Mouse (Mus musculus) brain, embryonic 14.5 days (tissue): ENCODE measurements around the gene Nrm. TPM values are rescaled to one million over a fixed set of nuclear protein-coding genes. Genes with fewer than 3 reads are reported as not detected.

Experiments
- DNase-seq: peaks from one replicate; pipeline ENCODE4 v3.0.0-alpha.2; 2011; ENCODE audit warnings: low read depth
- CTCF ChIP-seq: fragments of 200-500 bp; IDR thresholded peaks from 2 replicates; pipeline ENCODE4 v1.5.1; 2012; ENCODE audit warnings: inconsistent platforms, mild to moderate bottlenecking, moderate library complexity, borderline replicate concordance; ENCODE audit not compliant: insufficient read depth, insufficient read length; ENCODE audit errors: extremely low read depth
- POLR2A ChIP-seq: fragments of 200-500 bp; IDR thresholded peaks from 2 replicates; pipeline ENCODE4 v1.6.1; 2012; ENCODE audit warnings: mild to moderate bottlenecking, inconsistent platforms, borderline replicate concordance; ENCODE audit not compliant: poor library complexity, insufficient read depth, insufficient read length, severe bottlenecking; ENCODE audit errors: extremely low read depth
- polyA plus RNA-seq: library from polyadenylated mRNA; depleted of rRNA; stranded (reverse); fragments of >200 nt; gene quantifications from 2 replicates; pipeline ENCODE4 v1.2.3, GENCODE M21; 2012; rRNA removed

The Nrm gene
- polyA plus RNA-seq, 1 experiment: 26.9 TPM

DNA sequence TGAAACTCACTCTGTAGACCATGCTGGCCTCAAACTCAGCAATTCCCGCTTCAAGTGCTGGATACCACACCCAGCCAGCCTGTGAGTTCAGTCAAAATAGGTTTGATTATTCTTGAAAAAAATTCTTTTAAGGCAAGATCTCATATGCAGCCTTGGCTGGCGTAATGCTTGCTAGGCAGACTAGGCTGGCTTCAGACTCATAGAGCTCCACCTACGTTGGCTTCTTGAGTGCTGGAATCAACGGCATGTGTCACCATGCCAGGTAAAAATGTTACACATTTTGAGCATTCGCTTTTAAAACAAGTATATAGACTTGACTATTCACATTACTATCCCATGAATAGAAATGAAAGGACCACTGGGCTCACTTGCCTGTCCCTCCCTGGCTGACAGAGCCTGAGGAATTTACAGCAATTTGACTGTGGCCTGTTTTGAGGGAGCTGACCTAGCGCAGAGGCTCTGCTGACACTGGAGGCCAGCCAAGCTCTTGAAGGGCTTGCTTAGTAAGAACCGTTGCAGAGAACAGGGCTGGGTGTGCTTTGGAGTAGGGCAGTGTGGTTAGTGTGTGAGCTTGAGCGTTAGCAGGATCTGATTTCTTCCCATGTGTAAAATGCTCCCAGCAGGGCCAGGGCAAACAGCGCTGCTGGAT lies 42.3 kb downstream of the Nrm start:
- TF ChIP-seq POLR2A (no peak), CTCF (no peak)
- DNase-seq: peak; percentile 23

DNA sequence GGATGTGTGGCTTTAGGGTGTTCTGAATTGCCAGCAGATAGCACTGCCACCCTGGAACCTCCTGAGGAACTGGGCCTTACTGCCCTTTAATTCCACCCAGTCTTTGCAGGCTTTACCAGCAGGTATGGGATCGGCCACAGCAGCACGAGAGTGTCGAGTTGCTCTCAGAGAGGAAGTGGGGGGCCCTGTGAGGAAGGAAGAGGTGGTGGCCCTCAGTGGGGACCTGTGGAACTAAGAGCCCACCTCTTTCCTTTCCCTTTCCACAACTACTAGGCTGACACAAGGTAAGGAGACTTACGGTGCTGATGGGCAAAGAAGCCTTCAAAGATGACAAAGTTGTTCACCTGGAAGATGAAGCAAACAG lies 42.9 kb downstream of the Nrm start:
- DNase-seq: no peak
- no peak for TF ChIP-seq POLR2A
- no peak for TF ChIP-seq CTCF

DNA sequence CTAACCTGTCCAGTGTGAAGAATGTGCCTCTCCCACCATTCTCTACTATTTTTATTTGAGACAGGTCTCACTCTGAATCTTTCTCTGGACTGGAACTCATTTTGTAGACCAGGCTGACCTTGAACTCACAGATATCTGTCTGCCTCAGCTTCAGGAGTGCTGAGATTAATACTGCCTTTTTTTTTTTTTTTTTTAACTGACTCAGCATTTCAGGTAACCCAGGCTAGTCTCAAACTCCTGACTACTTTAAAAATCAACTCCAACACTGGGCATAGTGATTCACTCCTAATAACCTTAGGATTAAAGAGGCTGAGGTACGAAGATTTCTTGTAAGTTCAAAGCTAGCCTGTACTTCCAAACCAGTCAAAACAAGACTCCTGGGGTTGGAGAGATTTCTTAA lies 44.5 kb downstream of the Nrm start:
- TF ChIP-seq POLR2A (no peak), CTCF (no peak)
- DNase-seq: no peak

DNA sequence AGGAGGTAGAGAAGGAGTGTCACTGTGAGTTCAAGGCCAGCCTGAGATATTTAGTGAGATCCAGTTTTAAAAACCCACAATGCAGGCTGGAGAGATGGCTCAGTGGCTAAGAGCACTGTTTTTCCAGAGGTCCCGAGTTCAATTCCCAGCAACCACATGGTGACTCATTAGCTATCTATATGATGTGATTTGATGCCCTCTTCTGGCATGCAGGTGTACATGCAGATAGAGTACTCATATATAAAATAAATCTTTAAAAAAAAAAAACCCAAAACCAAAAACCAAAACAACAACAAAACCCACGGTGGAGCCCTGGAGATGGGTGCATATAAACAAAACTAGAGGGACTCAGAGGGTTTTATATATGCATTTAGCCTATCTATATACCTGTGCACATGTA lies 46.5 kb downstream of the Nrm start:
- DNase-seq: no peak
- TF ChIP-seq CTCF (no peak), POLR2A (no peak)

DNA sequence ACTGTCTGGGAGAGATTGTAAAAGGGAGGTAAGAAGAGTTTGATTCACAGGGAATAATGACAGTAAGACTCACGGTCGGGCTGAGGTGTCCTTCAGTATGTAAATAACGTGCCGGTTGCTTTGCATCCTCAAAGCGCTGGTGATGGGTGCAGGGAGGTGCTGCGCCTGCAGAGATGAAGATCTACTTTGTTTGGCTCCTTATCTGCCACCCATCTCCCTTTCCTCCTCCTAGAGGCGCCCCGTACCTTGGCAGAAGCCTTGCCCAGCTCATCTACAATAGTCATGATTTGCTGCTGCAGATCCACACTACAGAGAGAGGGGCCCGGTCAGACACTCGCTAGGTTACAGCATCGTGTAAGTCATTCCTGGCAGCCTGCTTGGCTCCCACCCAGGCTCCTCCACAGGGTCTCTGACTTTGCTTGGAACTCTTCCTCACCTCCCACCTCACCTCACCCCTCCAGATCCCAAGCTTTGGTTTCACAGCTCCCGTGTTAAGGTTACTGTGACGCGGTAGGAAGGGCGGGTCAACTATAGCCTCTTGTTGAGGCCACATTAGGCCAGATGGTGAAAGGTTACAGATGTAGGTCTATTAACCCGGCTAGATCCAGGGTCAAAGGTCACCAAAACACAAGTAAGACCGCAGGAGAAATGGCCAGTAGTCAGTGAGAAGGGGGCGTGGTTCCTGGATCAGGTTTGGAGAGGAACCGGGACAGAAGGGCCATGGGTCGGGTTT lies 48.2 kb downstream of the Nrm start:
- no peak for DNase-seq
- no peak for TF ChIP-seq POLR2A

DNA sequence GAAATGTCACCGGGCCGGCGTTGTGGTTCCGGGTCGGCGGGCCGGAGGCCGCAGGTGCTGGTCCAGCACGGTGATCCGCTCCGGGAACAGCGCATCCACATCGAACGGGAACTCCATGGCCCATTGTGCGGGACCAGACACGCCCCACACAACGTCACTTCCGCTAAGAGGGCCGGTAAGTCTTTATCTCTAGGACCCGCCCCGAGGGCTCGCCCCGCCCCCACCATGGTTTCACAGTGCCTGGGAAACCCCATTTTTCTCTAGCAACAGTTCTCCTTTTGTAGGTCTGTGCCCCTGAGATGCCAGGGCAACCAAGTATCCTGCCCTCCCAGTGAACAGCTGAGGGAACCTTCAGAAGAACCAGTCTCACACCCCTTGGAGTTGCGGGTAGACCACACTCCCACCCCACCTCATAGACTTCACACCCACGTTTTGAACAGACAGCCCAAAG lies 48.8 kb downstream of the Nrm start, which contains the start of gene Atat1:
Gene Atat1 (minus strand): TSS at position 157 of the 451 bp plus-strand sequence.
- TF ChIP-seq POLR2A: peak; percentile 91; the same call in 1 of the 2 replicates
- TF ChIP-seq CTCF: no peak
- peak; percentile 97 for DNase-seq

DNA sequence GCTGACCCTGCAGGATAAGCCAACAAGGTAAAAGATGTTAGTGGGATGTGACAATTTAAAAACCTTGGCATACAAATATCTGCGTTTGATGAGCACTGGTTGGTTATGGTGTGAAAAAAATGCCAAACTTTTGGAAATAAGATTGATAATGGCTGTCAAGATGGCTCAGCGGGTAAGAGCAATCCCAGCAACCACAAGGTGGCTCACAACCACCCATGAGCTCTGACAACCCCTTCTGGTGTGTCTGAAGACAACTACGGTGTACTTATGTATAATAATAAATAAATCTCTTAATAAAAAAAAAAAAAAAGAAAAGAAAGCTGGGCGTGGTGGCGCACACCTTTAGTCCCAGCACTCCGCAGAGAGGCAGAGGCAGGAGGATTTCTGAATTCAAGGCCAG lies 53.9 kb downstream of the Nrm start:
- TF ChIP-seq CTCF (no peak), POLR2A (no peak)
- DNase-seq: no peak

Other genes starting within 250 kb of the Nrm start
- not detected in 2 replicates for gene Gm9573, start 234.7 kb upstream of the Nrm start, polyA plus RNA-seq
- gene Mucl3, start 217.6 kb upstream of the Nrm start, polyA plus RNA-seq: 0.05 and 0.11 TPM in 2 replicates
- gene Vars2, start 193.7 kb upstream of the Nrm start, polyA plus RNA-seq: 36.8 and 40.6 TPM in 2 replicates
- gene Gtf2h4, start 187.6 kb upstream of the Nrm start, polyA plus RNA-seq: 28.8 and 40.8 TPM in 2 replicates
- 99.6 and 112 TPM in 2 replicates for gene Ddr1, start 156.7 kb upstream of the Nrm start, polyA plus RNA-seq
- 4.8 and 5.1 TPM in 2 replicates for gene Ier3, start 39.6 kb upstream of the Nrm start, polyA plus RNA-seq
- 87.1 and 101 TPM in 2 replicates for gene Flot1, start 38.1 kb upstream of the Nrm start, polyA plus RNA-seq
- gene Tubb5, start 23.0 kb upstream of the Nrm start, polyA plus RNA-seq: 3,347 and 3,555 TPM in 2 replicates
- gene Mdc1, start 19.8 kb upstream of the Nrm start, polyA plus RNA-seq: 18.8 and 23.7 TPM in 2 replicates
- gene Ppp1r18, start 4.3 kb downstream of the Nrm start, polyA plus RNA-seq: 46.9 and 48.9 TPM in 2 replicates
- 66.0 and 71.9 TPM in 2 replicates for gene Dhx16, start 18.5 kb downstream of the Nrm start, polyA plus RNA-seq
- gene 2310061I04Rik, start 36.1 kb downstream of the Nrm start, polyA plus RNA-seq: 83.5 and 92.4 TPM in 2 replicates
- 638 and 656 TPM in 2 replicates for gene Atat1, start 48.8 kb downstream of the Nrm start, polyA plus RNA-seq
- gene Mrps18b, start 55.1 kb downstream of the Nrm start, polyA plus RNA-seq: 43.9 and 51.4 TPM in 2 replicates
- 52.8 and 60.8 TPM in 2 replicates for gene Ppp1r10, start 55.1 kb downstream of the Nrm start, polyA plus RNA-seq
- gene Abcf1, start 108.4 kb downstream of the Nrm start, polyA plus RNA-seq: 78.3 and 89.3 TPM in 2 replicates
- 31.2 and 52.4 TPM in 2 replicates for gene Gnl1, start 118.5 kb downstream of the Nrm start, polyA plus RNA-seq
- 72.1 and 81.6 TPM in 2 replicates for gene Prr3, start 118.9 kb downstream of the Nrm start, polyA plus RNA-seq
- 0.08 and 0.19 TPM in 2 replicates for gene H2-T24, start 159.2 kb downstream of the Nrm start, polyA plus RNA-seq
- 5.4 and 9.9 TPM in 2 replicates for gene H2-T23, start 171.5 kb downstream of the Nrm start, polyA plus RNA-seq
- gene H2-T22, start 181.4 kb downstream of the Nrm start, polyA plus RNA-seq: 6.5 and 8.0 TPM in 2 replicates
- gene Gm6034, start 181.6 kb downstream of the Nrm start, polyA plus RNA-seq: not detected in 2 replicates
- 0.06 TPM in 1 of 2 replicates, not detected in the other for gene Gm11127, start 197.1 kb downstream of the Nrm start, polyA plus RNA-seq